Mouse (Mus musculus) macrophage (primary cell): ENCODE data around the gene Golga5. TPM values are rescaled to one million over a fixed set of nuclear protein-coding genes. Genes with fewer than 3 reads are reported as not detected.
A peak's percentile ranks its signal among the peaks of the same experiment; 100 is the strongest.

Experiments used
- H3K27ac ChIP-seq: fragments of 350-480 bp; formaldehyde crosslinking; 2 replicates; pipeline ENCODE4 v1.9.0; 2021
- H3K36me3 ChIP-seq: fragments of 350-480 bp; formaldehyde crosslinking; 2 replicates; pipeline ENCODE4 v1.9.0; 2021; ENCODE audit errors: inconsistent target
- H3K4me3 ChIP-seq: fragments of 350-480 bp; formaldehyde crosslinking; 2 replicates; pipeline ENCODE4 v1.9.0; 2021; ENCODE audit errors: inconsistent target
- H3K79me2 ChIP-seq: fragments of 350-480 bp; formaldehyde crosslinking; 2 replicates; pipeline ENCODE4 v1.9.0; 2021; ENCODE audit errors: inconsistent target
- WGBS: methylation state at CpG from one replicate; pipeline ENCODE4 v1.1.7; 2026; ENCODE audit warnings: inconsistent platforms; ENCODE audit not compliant: missing documents; 5-methylcytosine and 5-hydroxymethylcytosine counted together
- polyA plus RNA-seq: library from polyadenylated mRNA; stranded (reverse); fragments of 250-400 nt; gene quantifications from 3 replicates; pipeline ENCODE4 v1.2.4, GENCODE M21; 2018; ENCODE audit warnings: inconsistent platforms

The Golga5 gene
- polyA plus RNA-seq, 1 experiment from 2014 or later = 40.8 TPM

- H3K27ac ChIP-seq = peak overlapping the region; percentile 96
- peak overlapping the region; percentile 94 for H3K4me3 ChIP-seq
- peaks cover 92% of the 10 kb centered on the region for H3K79me2 ChIP-seq
- H3K36me3 ChIP-seq = peaks cover 26% of the 10 kb centered on the region
- WGBS = 75% methylated on average over 10 of the region's 10 CpGs
These were observed 31.9 kb upstream of the Golga5 start for GRCm38 (mm10) chr12:102436939-102437526.

GRCm38 (mm10) chr12:102437952-102438351 is 31.0 kb upstream of the Golga5 start:
- H3K27ac ChIP-seq = peak overlapping the region; percentile 96
- peak overlapping the region; percentile 94 for H3K4me3 ChIP-seq
- H3K79me2 ChIP-seq = peaks cover 86% of the 10 kb centered on the region
- peaks cover 17% of the 10 kb centered on the region for H3K36me3 ChIP-seq
- 67% methylated on average over 5 of the region's 5 CpGs for WGBS

GRCm38 (mm10) chr12:102438983-102439631 is 29.8 kb upstream of the Golga5 start:
- Histone ChIP-seq H3K36me3 (peaks cover 6% of the 10 kb centered on the region), H3K27ac (peak overlapping the region; percentile 96), H3K4me3 (peak overlapping the region; percentile 94), H3K79me2 (peaks cover 75% of the 10 kb centered on the region)
- WGBS = 4% methylated on average over 18 of the region's 20 CpGs

- 2% methylated on average over 28 of the region's 28 CpGs for WGBS
- H3K79me2 ChIP-seq = peaks cover 69% of the 10 kb centered on the region
- peak within 1 kb of the TSS; percentile 94 for H3K4me3 ChIP-seq
- H3K27ac ChIP-seq = peak within 1 kb of the TSS; percentile 96
- H3K36me3 ChIP-seq = peaks cover under 1% of the 10 kb centered on the region; the same call in 1 of the 2 replicates
These were observed 29.3 kb upstream of the Golga5 start, which contains the start of gene Lgmn for GRCm38 (mm10) chr12:102439632-102440023. Gene Lgmn, minus strand, starts transcription at chr12:102439813.

GRCm38 (mm10) chr12:102440551-102440950 is 28.4 kb upstream of the Golga5 start:
- no peak overlapping the region for H3K4me3 ChIP-seq
- H3K79me2 ChIP-seq = peaks cover 60% of the 10 kb centered on the region
- H3K36me3 ChIP-seq = no peaks in the 10 kb centered on the region
- WGBS = 92% methylated on average over 6 of the region's 7 CpGs
- H3K27ac ChIP-seq = peak overlapping the region; percentile 96

GRCm38 (mm10) chr12:102441141-102441540 is 27.8 kb upstream of the Golga5 start:
- Histone ChIP-seq H3K36me3 (no peaks in the 10 kb centered on the region), H3K4me3 (no peak overlapping the region), H3K27ac (peak overlapping the region; percentile 96; the same call in 1 of the 2 replicates), H3K79me2 (peaks cover 54% of the 10 kb centered on the region)
- WGBS = 94% methylated on average over 6 of the region's 6 CpGs

GRCm38 (mm10) chr12:102442639-102443038 is 26.3 kb upstream of the Golga5 start:
- Histone ChIP-seq H3K27ac (peak overlapping the region; percentile 91), H3K79me2 (peaks cover 39% of the 10 kb centered on the region), H3K36me3 (no peaks in the 10 kb centered on the region), H3K4me3 (no peak overlapping the region)
- WGBS = 75% methylated on average over 15 of the region's 15 CpGs

GRCm38 (mm10) chr12:102443676-102444075 is 25.3 kb upstream of the Golga5 start:
- no peak overlapping the region for H3K4me3 ChIP-seq
- H3K27ac ChIP-seq = peak overlapping the region; percentile 91
- 67% methylated on average over 5 of the region's 5 CpGs for WGBS
- H3K36me3 ChIP-seq = no peaks in the 10 kb centered on the region
- peaks cover 29% of the 10 kb centered on the region for H3K79me2 ChIP-seq

GRCm38 (mm10) chr12:102445436-102445835 is 23.5 kb upstream of the Golga5 start:
- Histone ChIP-seq H3K4me3 (no peak overlapping the region), H3K79me2 (peaks cover 18% of the 10 kb centered on the region; the same call in 1 of the 2 replicates), H3K27ac (peak overlapping the region; percentile 91), H3K36me3 (no peaks in the 10 kb centered on the region)
- WGBS = 4% methylated on average over 4 of the region's 4 CpGs

GRCm38 (mm10) chr12:102450437-102450836 is 18.5 kb upstream of the Golga5 start:
- peaks cover 7% of the 10 kb centered on the region; the same call in 1 of the 2 replicates for H3K79me2 ChIP-seq
- no peak overlapping the region for H3K4me3 ChIP-seq
- H3K27ac ChIP-seq = peak overlapping the region; percentile 100
- 59% methylated on average over 10 of the region's 10 CpGs for WGBS
- H3K36me3 ChIP-seq = no peaks in the 10 kb centered on the region

- Histone ChIP-seq H3K4me3 (no peak overlapping the region), H3K27ac (peak overlapping the region; percentile 100)
- WGBS = 2% methylated on average over 8 of the region's 8 CpGs
These were observed 17.6 kb upstream of the Golga5 start for GRCm38 (mm10) chr12:102451126-102451851.

GRCm38 (mm10) chr12:102453581-102453980 is 15.4 kb upstream of the Golga5 start:
- Histone ChIP-seq H3K4me3 (no peak overlapping the region), H3K36me3 (no peaks in the 10 kb centered on the region), H3K27ac (peak overlapping the region; percentile 100), H3K79me2 (peaks cover 12% of the 10 kb centered on the region; the same call in 1 of the 2 replicates)
- 5% methylated on average over 6 of the region's 6 CpGs for WGBS

More at GRCm38 (mm10) chr12:102451126-102451851, 17.6 kb upstream of the Golga5 start:
- Histone ChIP-seq H3K36me3 (no peaks in the 10 kb centered on the region), H3K79me2 (peaks cover 12% of the 10 kb centered on the region; the same call in 1 of the 2 replicates)

GRCm38 (mm10) chr12:102456467-102457193 is 12.3 kb upstream of the Golga5 start:
- peaks cover 12% of the 10 kb centered on the region; the same call in 1 of the 2 replicates for H3K79me2 ChIP-seq
- WGBS = 61% methylated on average over 5 of the region's 7 CpGs

GRCm38 (mm10) chr12:102460014-102460413 is 8.9 kb upstream of the Golga5 start:
- H3K36me3 ChIP-seq = no peaks in the 10 kb centered on the region
- 92% methylated on average over 5 of the region's 5 CpGs for WGBS
- H3K79me2 ChIP-seq = peaks cover 9% of the 10 kb centered on the region; the same call in 1 of the 2 replicates
- H3K4me3 ChIP-seq = no peak overlapping the region
- no peak overlapping the region for H3K27ac ChIP-seq

More at GRCm38 (mm10) chr12:102456467-102457193, 12.3 kb upstream of the Golga5 start:
- no peak overlapping the region for H3K4me3 ChIP-seq
- peak overlapping the region; percentile 100 for H3K27ac ChIP-seq
- H3K36me3 ChIP-seq = no peaks in the 10 kb centered on the region
